Mouse (Mus musculus) cerebellum, adult (tissue): Measurements from ENCODE around the gene Dpm3.
A peak's percentile ranks its signal among the peaks of the same experiment; 100 is the strongest.

Source experiments
- ATAC-seq: cut with Nextera tagmentation; 2 replicates; pipeline ENCODE4 v1.9.2; 2017; ENCODE audit warnings: mild to moderate bottlenecking, moderate library complexity, mixed read lengths; ENCODE audit not compliant: insufficient number of reproducible peaks, low FRiP score, low TSS enrichment

Gene Dpm3

DNA sequence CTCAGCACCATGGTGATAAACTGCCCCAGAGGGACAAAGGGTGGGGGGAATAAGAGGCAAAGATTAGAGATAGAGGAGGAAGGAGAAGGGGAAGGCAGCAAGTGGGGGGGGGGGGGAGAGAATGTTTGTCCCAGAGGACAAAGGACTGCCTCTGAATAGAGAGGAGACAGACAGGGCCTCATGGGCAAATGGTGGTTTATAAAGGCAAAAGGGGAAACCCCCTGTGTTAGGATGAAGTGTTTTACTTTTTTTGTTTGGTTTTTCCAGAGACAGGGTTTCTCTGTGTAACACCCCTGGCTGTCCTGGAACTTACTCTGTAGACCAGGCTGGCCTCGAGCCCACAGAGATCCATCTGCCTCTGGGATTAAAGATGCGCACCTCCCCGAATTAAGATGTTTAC, 1.1 kb downstream of the Dpm3 start:
- ATAC-seq: no peak

DNA sequence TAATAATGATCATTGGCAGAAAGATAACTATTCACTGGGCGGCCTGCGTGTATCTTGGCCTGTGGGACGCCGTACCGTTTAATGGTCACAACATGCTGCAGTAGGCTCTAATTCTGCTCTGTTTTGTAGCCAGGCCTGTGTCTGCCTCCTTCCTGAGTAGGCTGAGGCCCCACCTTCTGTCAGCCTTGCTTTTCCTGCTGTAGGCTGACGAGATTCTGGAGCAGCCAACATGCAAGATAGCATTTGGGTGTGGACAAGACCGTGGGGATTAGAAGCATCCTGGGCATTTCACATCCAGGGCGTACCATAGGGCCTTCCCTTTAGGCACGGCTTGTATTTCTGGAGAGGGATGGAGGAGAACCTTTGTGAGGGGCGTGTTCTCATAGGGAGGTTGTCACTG, 3.3 kb downstream of the Dpm3 start:
- ATAC-seq: no peak

DNA sequence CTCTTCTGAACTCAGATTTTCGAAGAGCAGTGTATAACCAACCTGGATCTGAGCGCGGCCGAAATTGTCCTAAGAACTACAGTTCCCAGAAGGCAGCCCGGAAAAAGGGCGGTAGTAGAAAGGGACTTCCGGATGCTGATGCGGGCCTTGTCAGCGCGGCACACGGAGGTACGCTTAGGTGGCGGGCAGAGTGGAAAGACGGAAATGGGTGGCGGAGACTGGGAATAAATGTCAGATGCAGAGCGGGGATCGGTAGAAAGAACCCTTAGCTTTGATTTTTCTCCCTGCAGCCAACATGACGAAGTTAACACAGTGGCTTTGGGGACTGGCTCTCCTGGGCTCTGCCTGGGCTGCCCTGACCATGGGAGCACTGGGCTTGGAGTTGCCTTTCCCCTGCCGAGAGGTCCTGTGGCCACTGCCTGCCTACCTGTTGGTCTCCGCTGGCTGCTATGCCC, 7.3 kb downstream of the Dpm3 start:
- ATAC-seq: peak; percentile 91

DNA sequence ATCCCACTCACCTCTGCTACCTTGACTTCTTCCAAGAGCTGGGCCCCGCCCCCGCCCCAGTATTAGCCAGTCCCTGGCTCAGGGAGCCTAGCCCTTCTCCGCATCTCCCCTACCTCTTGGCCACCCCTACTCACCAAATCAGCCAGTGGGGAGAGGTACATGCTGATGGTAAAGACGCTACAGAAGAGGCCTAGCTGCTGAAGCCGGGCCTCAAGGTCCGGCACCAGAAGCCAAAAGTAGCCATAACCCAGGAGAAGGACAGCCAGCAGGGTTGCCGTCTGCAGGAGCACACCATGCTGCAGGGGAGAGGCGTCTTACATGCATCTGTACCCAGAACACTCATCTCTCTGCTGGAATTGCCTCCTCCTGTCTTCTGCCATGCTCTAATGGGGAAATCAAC, 9.8 kb downstream of the Dpm3 start:
- ATAC-seq: no peak

DNA sequence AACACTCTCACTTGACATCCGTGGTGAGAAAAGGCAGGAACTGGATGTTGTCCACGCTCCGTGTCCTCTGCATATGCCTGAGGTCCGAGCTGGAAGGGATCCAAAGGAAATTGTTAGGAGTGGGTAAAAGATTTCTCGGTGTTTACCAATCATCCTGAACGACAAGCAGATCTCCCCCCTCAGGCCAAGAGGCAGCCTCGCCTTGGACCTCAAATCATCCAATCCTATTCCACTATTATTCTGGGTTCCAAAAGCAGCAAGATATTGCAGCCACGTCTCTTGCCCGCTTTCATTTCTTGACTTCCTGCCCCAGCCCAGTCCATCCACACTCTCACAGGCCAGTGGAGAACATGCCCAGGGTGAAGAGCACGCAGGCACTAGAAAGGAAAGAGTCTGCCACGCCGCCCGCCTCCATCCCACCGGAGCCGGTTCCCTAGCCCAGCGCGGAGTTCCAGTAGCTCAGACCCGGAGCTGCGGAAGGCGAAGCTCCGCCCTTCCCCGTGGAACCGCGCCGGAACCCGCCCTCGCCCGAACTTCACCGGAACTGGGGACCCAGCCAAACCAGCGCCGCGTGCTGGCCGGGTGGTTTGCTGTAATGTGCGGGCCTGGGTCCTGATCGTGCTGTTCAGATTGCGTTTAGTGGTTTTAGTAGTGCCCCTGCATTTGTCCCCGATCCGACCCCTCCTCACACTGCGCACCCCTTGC, 11.0 kb downstream of the Dpm3 start, which contains the start of gene Slc50a1:
Gene Slc50a1 (minus strand): TSS at position 520 of the 705 bp plus-strand sequence.
- ATAC-seq: peak; percentile 69

DNA sequence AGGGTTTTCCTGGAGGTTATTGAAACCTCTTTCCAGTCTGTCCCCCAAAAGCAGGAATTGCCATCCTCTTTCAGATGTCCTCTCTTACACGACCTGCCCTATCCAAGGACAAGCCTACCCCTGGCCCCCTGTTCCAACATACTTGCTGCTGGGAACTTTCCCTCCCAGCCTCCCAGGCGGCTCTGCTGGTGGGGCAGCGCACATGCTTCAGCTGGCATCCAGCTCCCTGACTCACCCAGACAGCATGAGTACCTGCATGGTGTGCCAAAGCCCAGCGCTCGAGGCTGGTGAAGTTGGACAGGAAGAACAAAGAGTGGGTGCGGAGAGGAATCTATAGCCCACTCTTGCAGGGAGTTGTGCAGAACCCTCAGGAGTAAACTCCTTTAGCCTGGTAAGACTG, 11.7 kb downstream of the Dpm3 start:
- no peak for ATAC-seq

DNA sequence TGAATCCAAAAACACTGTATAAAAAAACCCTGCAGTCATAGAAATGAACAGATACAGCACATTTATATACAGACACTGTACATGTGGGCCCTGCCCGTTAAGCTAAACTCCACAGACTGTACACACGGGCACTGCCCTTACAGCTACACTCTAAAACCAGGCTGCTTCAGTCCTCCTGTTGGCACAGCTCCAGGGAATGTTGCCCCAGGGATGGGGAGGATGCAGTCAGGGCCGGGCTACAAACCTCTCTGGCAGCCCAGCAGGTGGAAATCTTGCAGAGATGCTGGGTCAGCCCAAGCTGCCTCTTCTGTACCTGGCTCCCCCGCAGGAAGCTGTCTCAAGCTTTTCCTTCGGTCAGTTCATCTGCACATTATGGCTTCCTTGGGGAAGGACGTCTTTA, 12.6 kb downstream of the Dpm3 start:
- ATAC-seq: no peak

DNA sequence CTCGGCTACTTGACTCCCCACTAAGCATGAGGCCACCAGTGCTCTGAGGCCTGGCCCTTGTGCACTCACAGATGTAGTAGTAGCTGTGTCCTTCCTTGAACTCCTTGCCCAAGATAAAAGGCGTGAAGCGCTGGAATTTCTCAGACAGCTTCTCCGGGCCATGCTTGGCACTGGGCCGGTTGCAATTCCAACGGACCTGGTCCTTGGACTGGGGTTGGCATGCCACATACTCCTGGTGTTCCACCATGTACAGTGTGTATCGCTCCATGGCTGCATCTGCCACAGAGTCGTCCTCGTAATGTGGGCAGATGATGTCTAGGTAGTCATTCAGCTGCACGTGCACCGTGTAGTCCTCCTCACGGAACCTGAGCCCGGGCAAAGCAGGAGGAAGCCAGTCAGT, 16.9 kb downstream of the Dpm3 start:
- ATAC-seq: no peak

DNA sequence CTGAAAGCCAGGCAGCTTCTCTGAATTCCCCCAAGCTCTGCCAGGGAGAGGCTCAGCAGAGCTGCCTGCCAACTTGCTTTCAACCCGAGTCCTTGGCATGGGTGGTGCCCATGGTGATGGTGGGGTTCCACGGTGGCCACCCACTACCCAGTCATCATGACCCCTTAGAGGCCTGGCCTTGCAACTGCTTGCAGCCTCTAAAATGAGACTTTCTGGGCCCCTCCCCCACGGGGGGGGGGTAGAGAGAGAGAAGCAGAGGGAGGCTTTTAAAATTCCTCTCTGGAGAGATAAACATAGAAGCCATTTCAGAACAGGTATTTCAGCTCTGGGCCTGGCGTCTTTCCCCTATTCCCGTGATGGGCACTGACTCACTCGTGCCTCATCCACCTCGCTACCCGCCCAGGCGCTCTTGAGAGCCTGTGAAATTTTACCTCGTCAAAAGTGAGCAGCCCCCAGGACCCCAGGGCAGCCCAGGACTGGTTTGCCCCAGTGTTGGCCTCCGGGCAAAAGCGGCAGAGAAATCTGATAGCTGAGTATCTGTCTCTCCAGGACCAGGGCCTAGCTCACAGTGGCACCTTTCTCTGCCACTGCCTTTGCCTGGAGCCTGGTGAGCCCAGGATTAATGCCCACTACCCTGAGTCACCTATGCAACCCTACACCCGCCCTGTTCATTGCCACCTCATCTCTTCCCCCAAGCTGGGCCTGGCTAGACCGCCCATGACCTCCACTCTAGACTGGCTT, 18.3 kb downstream of the Dpm3 start:
- ATAC-seq: no peak

DNA sequence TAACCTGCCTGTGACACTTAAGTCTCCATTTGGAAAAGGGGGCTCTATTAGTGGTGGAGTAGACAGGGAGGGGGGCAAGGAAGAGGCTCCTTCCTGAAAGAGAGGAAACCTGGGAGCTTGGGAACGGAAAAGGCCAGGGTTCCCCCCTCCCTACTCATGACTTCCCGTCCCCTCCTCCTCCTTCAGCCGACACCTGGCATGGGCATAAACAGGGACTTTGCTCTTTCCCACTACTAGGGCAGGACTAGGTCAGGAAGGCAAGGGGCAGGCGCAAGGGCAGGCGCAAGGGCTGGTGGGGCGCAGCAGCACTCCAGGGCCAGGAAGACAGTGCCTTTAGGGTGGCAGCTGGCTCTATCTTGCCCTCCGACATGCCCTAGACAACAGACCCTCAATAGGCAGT, 18.9 kb downstream of the Dpm3 start:
- ATAC-seq: no peak

DNA sequence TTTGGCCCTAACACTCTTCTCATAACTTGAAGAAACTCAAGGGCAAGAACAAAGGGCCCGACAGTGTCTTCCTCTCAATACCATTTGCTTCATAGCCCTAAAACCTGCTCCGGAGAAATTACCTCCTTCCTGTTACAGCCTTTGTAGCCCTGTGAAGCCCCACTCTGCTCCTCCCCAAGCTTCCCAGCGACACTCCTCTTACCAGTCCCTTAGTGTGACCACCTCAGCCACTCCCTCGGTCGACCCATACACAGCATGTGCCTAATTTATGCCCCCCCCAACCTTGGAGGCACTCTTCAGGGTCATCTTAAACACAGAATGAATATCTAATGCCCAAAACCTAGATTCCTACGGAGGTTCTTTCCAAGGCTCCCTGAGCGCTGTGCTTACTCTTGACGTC, 19.5 kb downstream of the Dpm3 start:
- no peak for ATAC-seq

DNA sequence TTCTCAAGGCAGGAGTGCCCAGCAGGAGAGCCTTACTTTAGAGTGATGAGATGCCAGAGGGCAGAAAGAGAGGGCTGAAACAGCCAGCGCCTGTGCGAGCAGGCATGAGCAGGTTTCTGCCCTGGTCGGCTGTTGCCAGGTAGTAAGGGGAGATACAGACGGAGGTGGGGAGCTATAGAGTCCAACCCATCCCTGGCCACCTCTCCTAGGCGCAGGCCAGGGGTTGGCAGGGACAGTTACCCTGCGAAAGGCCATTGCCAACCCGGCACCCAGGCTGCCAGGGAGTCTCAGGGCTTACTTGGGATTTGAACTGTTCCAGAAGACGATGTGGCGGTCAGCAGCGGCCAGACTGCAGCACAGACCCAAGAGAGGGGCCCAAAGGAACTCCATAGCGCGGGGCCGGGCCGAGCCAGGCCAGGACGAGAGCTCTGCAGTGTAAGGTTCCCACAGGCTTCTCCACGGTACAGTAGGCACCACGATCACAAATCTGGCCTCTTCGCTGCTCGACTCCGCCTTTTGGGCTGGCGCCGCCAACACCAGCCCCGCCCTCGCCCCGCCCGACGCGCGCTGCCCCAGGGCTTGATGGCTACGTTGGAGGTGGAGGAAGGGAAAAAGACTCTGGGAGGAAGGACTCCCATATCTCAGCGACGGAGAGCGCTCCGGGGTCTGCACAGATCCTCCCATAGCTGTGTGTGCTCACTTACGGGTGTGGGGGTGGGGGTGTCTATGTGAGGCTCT, 20.2 kb downstream of the Dpm3 start:
- peak; percentile 71 for ATAC-seq

DNA sequence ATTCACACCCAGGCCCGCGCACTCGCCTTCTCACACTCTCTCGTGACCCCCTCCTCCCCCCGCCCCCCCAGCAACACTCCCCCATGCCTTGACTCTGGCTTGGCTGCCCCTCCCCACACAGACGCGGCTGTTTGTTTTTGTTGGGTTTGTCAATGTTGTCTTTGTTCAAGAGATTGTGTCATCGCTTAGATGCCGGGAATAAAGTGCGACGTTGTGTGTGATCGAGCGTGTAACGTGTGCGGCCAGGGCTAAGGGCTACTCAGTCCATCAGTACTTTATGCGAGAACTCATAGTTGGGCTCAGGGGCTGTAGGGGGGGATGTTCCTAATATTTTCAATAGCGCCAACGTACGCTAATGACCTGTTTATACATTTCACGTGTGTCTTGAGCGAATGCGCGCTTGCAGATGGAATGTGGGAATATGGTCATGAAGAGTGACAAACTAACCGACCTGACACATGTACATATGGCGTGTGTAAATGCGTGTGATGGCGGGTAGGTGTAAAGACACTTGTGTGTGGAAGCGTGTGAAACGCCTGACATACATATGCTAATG, 21.0 kb downstream of the Dpm3 start:
- 0 out of 2 replicates have a peak, but pooled peaks have one; percentile 0 for ATAC-seq

DNA sequence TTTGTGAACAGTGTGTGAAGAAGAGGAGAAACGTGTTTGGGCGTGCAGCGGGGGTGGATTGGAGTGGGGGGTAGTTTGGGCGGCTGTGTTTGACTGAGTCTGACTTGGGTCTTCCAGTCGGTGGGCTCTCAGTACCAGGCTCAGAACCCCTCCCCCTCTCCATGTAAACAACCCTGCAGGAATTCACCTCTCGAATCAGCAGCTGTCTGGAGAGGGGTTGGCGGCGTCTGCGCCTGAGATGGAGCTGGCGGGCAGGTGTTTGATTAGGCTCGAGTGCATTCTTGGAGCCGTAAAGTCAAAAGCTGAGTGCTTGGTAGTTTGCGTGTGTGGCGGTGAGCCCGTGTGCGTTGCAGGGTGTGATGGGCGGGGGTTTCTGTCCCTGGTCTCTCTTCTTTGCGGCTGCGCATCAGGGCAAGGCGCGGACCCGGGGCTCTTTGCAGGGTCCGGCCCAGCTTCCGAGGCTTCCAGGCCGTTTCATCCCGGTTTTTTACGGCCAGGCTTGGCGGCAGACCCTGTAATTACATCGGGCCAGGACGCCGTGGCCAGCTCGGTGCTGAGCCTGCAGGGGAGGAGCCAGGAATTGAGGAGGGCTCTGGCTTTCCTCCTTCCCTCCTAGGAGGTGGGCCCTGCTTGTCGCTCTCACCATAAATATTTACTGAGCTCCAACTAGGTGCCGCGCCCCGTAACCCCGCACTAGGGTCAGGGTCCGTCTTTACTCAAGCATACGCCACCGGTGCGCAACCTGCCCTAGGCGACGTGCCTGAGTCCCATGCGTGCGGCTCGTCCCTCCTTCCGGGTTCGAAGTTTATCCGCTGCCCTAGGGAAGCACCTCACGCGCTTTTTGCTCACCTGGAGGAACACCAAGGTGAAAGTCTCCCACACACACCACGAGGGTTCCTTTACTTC, 21.7 kb downstream of the Dpm3 start, which contains the start of gene Efna1:
Gene Efna1 (minus strand): TSS at position 537 of the 906 bp plus-strand sequence.
- no peak for ATAC-seq

DNA sequence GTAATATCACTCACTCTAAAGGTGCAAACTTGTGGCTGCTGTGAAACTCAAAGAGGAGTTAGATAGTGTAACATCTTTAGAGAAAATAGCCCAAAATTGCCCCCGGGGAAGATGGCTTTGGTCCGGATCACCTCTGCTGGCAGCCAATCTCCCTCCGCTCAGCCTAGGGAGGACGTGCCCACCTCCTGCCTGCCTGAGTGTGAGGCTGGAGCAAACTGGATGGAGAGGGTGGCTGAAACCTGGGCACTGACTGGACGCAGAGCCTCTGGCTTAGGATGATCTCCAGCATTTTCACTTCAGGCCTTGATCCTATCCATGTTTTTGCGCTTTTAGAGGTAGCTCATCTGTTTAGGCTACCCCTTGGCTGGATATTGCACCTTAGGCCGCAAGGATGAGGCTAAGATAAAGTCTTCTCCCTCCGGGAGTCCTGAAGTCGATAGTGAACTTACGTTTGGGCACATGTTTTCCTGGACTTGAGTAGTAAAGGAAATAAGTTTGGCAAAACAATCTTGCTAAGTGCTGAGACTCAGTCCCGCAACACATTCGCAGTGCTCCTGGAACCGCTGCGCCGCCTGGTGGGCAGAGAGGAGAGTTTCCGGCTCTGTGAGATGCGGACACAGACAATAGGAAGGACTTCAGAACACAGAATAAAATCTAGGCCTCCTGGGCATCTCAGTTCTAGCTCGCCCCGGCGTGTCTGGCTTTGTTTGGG, 22.6 kb downstream of the Dpm3 start:
- no peak for ATAC-seq

DNA sequence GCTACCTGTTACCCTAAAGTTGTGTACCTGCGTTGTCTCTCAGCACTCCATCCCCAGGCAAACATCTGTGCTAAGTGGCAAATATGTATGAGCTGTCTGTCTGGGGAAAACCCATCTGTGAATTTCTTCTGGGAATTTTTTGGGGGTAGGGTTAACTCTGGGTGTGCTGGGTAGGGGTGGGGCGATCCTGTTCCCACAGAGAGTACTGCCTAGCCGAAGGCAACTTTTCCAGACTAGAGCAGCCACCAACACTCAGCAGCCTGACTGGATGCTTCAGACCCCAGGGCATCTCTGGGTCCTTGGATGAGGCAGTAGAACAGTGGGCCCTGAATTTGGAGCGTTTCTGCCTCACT, 23.1 kb downstream of the Dpm3 start:
- ATAC-seq: no peak

DNA sequence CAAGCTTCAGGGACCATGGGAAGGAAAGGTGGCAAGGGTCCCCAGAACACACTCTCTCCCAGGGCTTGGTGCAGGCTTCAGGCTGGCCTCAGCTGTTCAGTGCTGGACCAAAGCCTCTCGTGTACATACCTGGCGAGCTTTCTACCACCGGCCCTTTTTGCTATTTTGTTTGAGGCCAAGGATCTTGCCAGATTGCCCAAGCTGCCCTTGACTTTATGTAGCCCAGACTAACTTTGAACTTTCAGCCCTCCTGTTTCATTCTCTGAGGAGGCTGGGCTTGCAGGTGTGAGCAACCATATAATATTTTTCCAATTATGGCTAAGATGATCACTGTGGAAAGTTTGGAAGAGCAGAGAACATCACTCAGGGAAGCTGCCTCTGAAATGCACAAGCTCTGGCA, 25.1 kb downstream of the Dpm3 start:
- no peak for ATAC-seq

DNA sequence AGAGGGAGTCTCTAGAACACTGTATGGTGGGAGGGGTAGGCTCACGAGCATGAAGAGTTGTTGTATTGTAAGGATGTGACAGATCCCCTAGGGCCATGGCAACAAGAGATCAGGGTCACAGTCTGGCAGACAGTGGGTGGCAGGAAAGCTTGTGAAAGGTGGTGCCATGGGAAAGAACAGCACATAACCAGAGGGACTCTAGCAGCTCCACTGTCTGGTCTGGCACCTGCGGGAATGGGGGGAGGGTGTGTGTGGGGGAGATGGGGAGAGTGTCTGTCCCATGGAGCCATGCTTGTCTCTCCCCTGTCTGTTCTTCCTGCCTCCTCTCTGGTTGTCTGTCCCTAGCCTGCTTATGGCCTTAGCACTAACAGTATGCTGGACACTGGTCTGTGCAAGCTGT, 26.4 kb downstream of the Dpm3 start:
- ATAC-seq: no peak

DNA sequence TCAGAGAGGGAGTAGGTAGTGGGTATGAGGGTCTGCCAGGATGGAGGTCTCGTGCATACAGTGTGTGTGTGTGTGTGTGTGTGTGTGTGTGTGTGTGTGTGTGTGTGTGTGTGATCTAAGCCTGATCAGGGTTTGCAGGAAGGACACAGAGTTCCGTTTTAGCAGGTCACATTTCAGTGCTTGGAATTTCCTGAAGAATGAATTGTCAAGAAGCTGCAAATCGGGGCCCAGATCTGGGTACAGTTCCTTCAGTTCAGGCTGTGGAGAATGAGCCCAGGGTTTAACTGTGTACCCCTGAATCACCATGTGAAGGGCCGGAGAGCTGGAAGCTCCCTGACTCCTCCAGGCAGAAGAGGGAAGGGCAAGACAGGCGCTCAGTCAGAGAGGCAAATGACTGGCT, 28.1 kb downstream of the Dpm3 start:
- ATAC-seq: no peak
